8 mouse cellular contexts compared by ENCODE assay signal in the genomic region with DNA sequence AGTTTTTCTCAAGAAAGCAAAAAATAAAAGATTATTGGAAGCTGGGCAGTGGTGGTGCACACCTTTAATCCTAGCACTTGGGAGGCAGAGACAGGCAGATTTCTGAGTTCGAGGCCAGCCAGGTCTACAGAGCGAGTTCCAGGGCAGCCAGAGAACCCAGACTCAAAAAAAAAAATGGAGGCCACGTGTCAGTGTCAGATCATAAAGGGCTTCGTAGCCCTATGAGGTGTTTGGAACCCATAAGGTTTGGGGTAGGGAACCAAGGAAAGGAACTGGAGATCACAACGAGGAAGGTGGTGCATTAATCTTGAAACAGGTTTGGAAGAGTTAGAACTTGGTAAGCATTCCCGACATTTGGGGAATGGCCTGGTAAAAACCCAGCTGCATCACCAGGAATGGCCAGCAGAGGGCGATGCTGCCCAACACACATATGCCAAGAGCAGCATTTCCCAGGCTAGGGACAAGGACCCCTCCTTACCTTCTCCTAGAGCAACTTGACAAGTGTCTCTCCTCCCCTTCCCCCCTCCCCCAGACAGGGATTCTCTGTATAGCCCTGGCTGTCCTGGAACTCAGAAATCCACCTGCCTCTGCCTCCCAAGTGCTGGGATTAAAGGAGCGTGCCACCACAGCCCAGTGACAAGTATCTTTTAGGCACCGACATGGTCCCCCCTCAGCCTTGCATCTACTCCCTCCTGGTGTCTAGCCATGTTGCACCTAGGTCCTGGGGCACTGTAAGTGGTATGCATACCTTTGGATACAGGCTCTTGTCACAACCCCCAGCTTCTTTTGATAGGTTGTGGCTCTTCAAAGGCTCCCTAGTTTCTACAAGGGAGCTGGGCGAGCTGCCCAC. TPM values are rescaled to one million over a fixed set of nuclear protein-coding genes. Genes with fewer than 3 reads are reported as not detected.
A peak's percentile ranks its signal among the peaks of the same experiment; 100 is the strongest.
DNase-seq lines count a peak whose midpoint lies in the region; ATAC-seq and TF ChIP-seq lines count a peak whose summit lies in the region.

No protein-coding gene starts in this region.

- H3K4me3 ChIP-seq in G1E (ENCODE audit: low read depth, low read length), result no peak overlapping the region; the same call in 1 of the 2 replicates
- no peak overlapping the region for H3K4me3 ChIP-seq in brown adipose tissue, adult 24 weeks (ENCODE audit: insufficient read depth, low read depth, low read length)
- peak overlapping the region; percentile 72; the same call in 1 of the 2 replicates for H3K4me3 ChIP-seq in forebrain, embryonic 10.5 days
- no peak overlapping the region; the same call in 1 of the 2 replicates for H3K4me3 ChIP-seq in hindbrain, embryonic 11.5 days (ENCODE audit: low read depth, low read length)
- H3K4me3 ChIP-seq in lung, postnatal 0 days (ENCODE audit: low read depth, low read length), result no peak overlapping the region

- H3K36me3 ChIP-seq in G1E (replicated peaks), result peaks cover 80% of the 10 kb centered on the region
- H3K36me3 ChIP-seq in forebrain, embryonic 10.5 days (replicated peaks), result peaks cover 71% of the 10 kb centered on the region
- peaks cover 29% of the 10 kb centered on the region for H3K36me3 ChIP-seq in hindbrain, embryonic 11.5 days (ENCODE audit: control insufficient read depth, insufficient read depth, low read length)
- H3K36me3 ChIP-seq in lung, postnatal 0 days (ENCODE audit: insufficient read depth, low read length), result peaks cover 36% of the 10 kb centered on the region; the same call in 1 of the 2 replicates

- peak overlapping the region; percentile 48 for H3K27ac ChIP-seq in brown adipose tissue, adult 24 weeks (replicated peaks; ENCODE audit: low read depth, low read length)
- H3K27ac ChIP-seq in forebrain, embryonic 10.5 days, result no peak overlapping the region
- H3K27ac ChIP-seq in hindbrain, embryonic 11.5 days (ENCODE audit: low read depth, low read length), result no peak overlapping the region
- no peak overlapping the region for H3K27ac ChIP-seq in lung, postnatal 0 days (ENCODE audit: low read length)

- WGBS in forebrain, embryonic 10.5 days, result 61% methylated on average over 10 of the region's 10 CpGs
- 65% methylated on average over 10 of the region's 10 CpGs for WGBS in hindbrain, embryonic 11.5 days
- WGBS in lung, postnatal 0 days, result 58% methylated on average over 10 of the region's 10 CpGs

- no peak overlapping the region for H3K9ac ChIP-seq in hindbrain, embryonic 11.5 days (ENCODE audit: low read depth, low read length)
- H3K9ac ChIP-seq in lung, postnatal 0 days (replicated peaks; ENCODE audit: low read depth), result no peak overlapping the region

- H3K27me3 ChIP-seq in G1E (ENCODE audit: insufficient read depth, low read length), result no peaks in the 10 kb centered on the region
- no peaks in the 10 kb centered on the region for H3K27me3 ChIP-seq in forebrain, embryonic 10.5 days (ENCODE audit: poor library complexity, severe bottlenecking)
- H3K27me3 ChIP-seq in hindbrain, embryonic 11.5 days (ENCODE audit: control insufficient read depth, insufficient read depth, low read length), result no peaks in the 10 kb centered on the region
- H3K27me3 ChIP-seq in lung, postnatal 0 days (replicated peaks; ENCODE audit: insufficient read depth, low read length), result no peaks in the 10 kb centered on the region

- TF ChIP-seq EP300 in lung, postnatal 0 days (IDR thresholded peaks at IDR 0.05), result no peak

- no peak for ATAC-seq in G1E (ENCODE audit: extremely low read depth, insufficient number of reproducible peaks, low FRiP score, poor library complexity, severe bottlenecking)
- peak; percentile 55; the same call in 1 of the 2 replicates for ATAC-seq in hindbrain, embryonic 11.5 days (ENCODE audit: low FRiP score)
- ATAC-seq in lung, postnatal 0 days, result peak; percentile 10; the same call in 1 of the 2 replicates

- H3K9me3 ChIP-seq in G1E (replicated peaks), result no peaks in the 10 kb centered on the region
- no peaks in the 10 kb centered on the region for H3K9me3 ChIP-seq in forebrain, embryonic 10.5 days
- H3K9me3 ChIP-seq in hindbrain, embryonic 11.5 days (ENCODE audit: control insufficient read depth, low read length), result no peaks in the 10 kb centered on the region
- no peaks in the 10 kb centered on the region for H3K9me3 ChIP-seq in lung, postnatal 0 days (ENCODE audit: low read length)

- DNase-seq in G1E (ENCODE audit: low spot score), result no peak
- peak; percentile 80 for DNase-seq in forebrain, embryonic 10.5 days (ENCODE audit: extremely low spot score, low spot score)
- DNase-seq in hindbrain, embryonic 11.5 days (ENCODE audit: low spot score), result peak; percentile 89
- DNase-seq in layer of hippocampus, postnatal 10 days (ENCODE audit: low spot score in 2 of 2), result peak; percentile 86 to 87
- peak; percentile 63 for DNase-seq in lung, postnatal 0 days (ENCODE audit: low spot score)
- peak; percentile 34 for DNase-seq in retina, adult 2 months (ENCODE audit: low read depth, low spot score)
- DNase-seq in thymus, postnatal 4 days, result peak; percentile 80

- TF ChIP-seq CTCF in G1E (IDR thresholded peaks at IDR 0.05; ENCODE audit: low read depth, low read length), result peak; percentile 97
- peak; percentile 96 for TF ChIP-seq CTCF in lung, postnatal 0 days (IDR thresholded peaks at IDR 0.05)

- peaks cover 74% of the 10 kb centered on the region for H3K4me1 ChIP-seq in G1E (ENCODE audit: insufficient read depth, low read depth, low read length)
- 0 out of 2 replicates have a peak, but pooled peaks cover 3% of the 10 kb centered on the region for H3K4me1 ChIP-seq in brown adipose tissue, adult 24 weeks (ENCODE audit: control insufficient read depth, insufficient read depth, insufficient read length, low read length)
- peaks cover 20% of the 10 kb centered on the region for H3K4me1 ChIP-seq in forebrain, embryonic 10.5 days
- H3K4me1 ChIP-seq in hindbrain, embryonic 11.5 days (replicated peaks; ENCODE audit: control insufficient read depth, insufficient read depth, low read length), result peaks cover 3% of the 10 kb centered on the region; the same call in 1 of the 2 replicates
- no peaks in the 10 kb centered on the region for H3K4me1 ChIP-seq in lung, postnatal 0 days (ENCODE audit: insufficient read depth, low read depth, low read length)

- no peak overlapping the region for H3K4me2 ChIP-seq in hindbrain, embryonic 11.5 days (replicated peaks; ENCODE audit: low read depth, low read length)
- peak overlapping the region; percentile 73; the same call in 1 of the 2 replicates for H3K4me2 ChIP-seq in lung, postnatal 0 days (replicated peaks; ENCODE audit: low read depth, low read length)

RNA-seq across cellular contexts. Expression of a gene that starts 1.1 kb away (rescaled TPM):
- 41.2 and 52.8 TPM in 2 replicates for total RNA-seq in G1E (2014; fragmentation: Nextera tagmentation)
- 10.7 and 11.7 TPM in 2 replicates for total RNA-seq in G1E (2017)
- 63.1 and 65.3 TPM in 2 replicates for polyA plus RNA-seq in G1E (2012)
- polyA plus RNA-seq in brown adipose tissue, adult 24 weeks (2012; ENCODE audit: insufficient read depth, insufficient read length, missing spikeins), result 16.9 and 17.0 TPM in 2 replicates
- polyA plus RNA-seq in forebrain, embryonic 10.5 days (2016; fragmentation: Nextera tagmentation; extraction: Ambion mirVana), result 28.7 and 29.6 TPM in 2 replicates
- 30.5 and 33.7 TPM in 2 replicates for polyA plus RNA-seq in hindbrain, embryonic 11.5 days (2014; fragmentation: Nextera tagmentation; extraction: Ambion mirVana)
- 10 to 100 TPM; 44.4 to 45.8 TPM for total RNA-seq in layer of hippocampus, postnatal 10 days (2021)
- polyA plus RNA-seq in lung, postnatal 0 days (2015; fragmentation: Nextera tagmentation; extraction: Ambion mirVana), result 9.8 and 12.1 TPM in 2 replicates

RNA-seq across cellular contexts. Expression of a gene that starts 33.2 kb away (rescaled TPM):
- total RNA-seq in G1E (2014; fragmentation: Nextera tagmentation), result 390 and 397 TPM in 2 replicates
- 40.8 TPM in 2 replicates for total RNA-seq in G1E (2017)
- 1,473 and 1,799 TPM in 2 replicates for polyA plus RNA-seq in G1E (2012)
- polyA plus RNA-seq in brown adipose tissue, adult 24 weeks (2012; ENCODE audit: insufficient read depth, insufficient read length, missing spikeins), result 11.7 and 13.2 TPM in 2 replicates
- polyA plus RNA-seq in forebrain, embryonic 10.5 days (2016; fragmentation: Nextera tagmentation; extraction: Ambion mirVana), result 0.89 and 1.2 TPM in 2 replicates
- polyA plus RNA-seq in hindbrain, embryonic 11.5 days (2014; fragmentation: Nextera tagmentation; extraction: Ambion mirVana), result 1.0 and 1.1 TPM in 2 replicates
- 10 to 100 TPM; 11.0 to 12.9 TPM for total RNA-seq in layer of hippocampus, postnatal 10 days (2021)
- polyA plus RNA-seq in lung, postnatal 0 days (2015; fragmentation: Nextera tagmentation; extraction: Ambion mirVana), result 6.6 and 9.0 TPM in 2 replicates

RNA-seq across cellular contexts. Expression of a gene that starts 34.6 kb away (rescaled TPM):
- 364 and 375 TPM in 2 replicates for total RNA-seq in G1E (2014; fragmentation: Nextera tagmentation)
- 106 and 116 TPM in 2 replicates for total RNA-seq in G1E (2017)
- polyA plus RNA-seq in G1E (2012), result 382 and 453 TPM in 2 replicates
- 42.6 and 44.5 TPM in 2 replicates for polyA plus RNA-seq in brown adipose tissue, adult 24 weeks (2012; ENCODE audit: insufficient read depth, insufficient read length, missing spikeins)
- polyA plus RNA-seq in forebrain, embryonic 10.5 days (2016; fragmentation: Nextera tagmentation; extraction: Ambion mirVana), result 59.2 and 60.5 TPM in 2 replicates
- 68.1 and 70.1 TPM in 2 replicates for polyA plus RNA-seq in hindbrain, embryonic 11.5 days (2014; fragmentation: Nextera tagmentation; extraction: Ambion mirVana)
- 100 to 1,000 TPM; 122 to 129 TPM for total RNA-seq in layer of hippocampus, postnatal 10 days (2021)
- 32.4 and 34.5 TPM in 2 replicates for polyA plus RNA-seq in lung, postnatal 0 days (2015; fragmentation: Nextera tagmentation; extraction: Ambion mirVana)

RNA-seq across cellular contexts. Expression of a gene that starts 39.4 kb away (rescaled TPM):
- 21.1 and 26.3 TPM in 2 replicates for total RNA-seq in G1E (2014; fragmentation: Nextera tagmentation)
- 49.8 and 65.1 TPM in 2 replicates for total RNA-seq in G1E (2017)
- 119 and 131 TPM in 2 replicates for polyA plus RNA-seq in G1E (2012)
- 8.8 and 10.9 TPM in 2 replicates for polyA plus RNA-seq in brown adipose tissue, adult 24 weeks (2012; ENCODE audit: insufficient read depth, insufficient read length, missing spikeins)
- polyA plus RNA-seq in forebrain, embryonic 10.5 days (2016; fragmentation: Nextera tagmentation; extraction: Ambion mirVana), result 36.9 and 38.1 TPM in 2 replicates
- polyA plus RNA-seq in hindbrain, embryonic 11.5 days (2014; fragmentation: Nextera tagmentation; extraction: Ambion mirVana), result 33.1 and 34.8 TPM in 2 replicates
- 10 to 100 TPM; 26.6 to 29.8 TPM for total RNA-seq in layer of hippocampus, postnatal 10 days (2021)
- 28.6 and 28.8 TPM in 2 replicates for polyA plus RNA-seq in lung, postnatal 0 days (2015; fragmentation: Nextera tagmentation; extraction: Ambion mirVana)

RNA-seq across cellular contexts. Expression of a gene that starts 45.0 kb away (rescaled TPM):
- total RNA-seq in G1E (2014; fragmentation: Nextera tagmentation) (8.6 TPM in 1 of 2 replicates, not detected in the other), G1E (2017) (1.3 and 2.2 TPM in 2 replicates)
- polyA plus RNA-seq in G1E (2012), result 3.6 TPM in 2 replicates
- not detected in 2 replicates for polyA plus RNA-seq in brown adipose tissue, adult 24 weeks (2012; ENCODE audit: insufficient read depth, insufficient read length, missing spikeins)
- polyA plus RNA-seq in forebrain, embryonic 10.5 days (2016; fragmentation: Nextera tagmentation; extraction: Ambion mirVana), result 2.2 and 3.2 TPM in 2 replicates
- polyA plus RNA-seq in hindbrain, embryonic 11.5 days (2014; fragmentation: Nextera tagmentation; extraction: Ambion mirVana), result 1.6 and 2.2 TPM in 2 replicates
- 10 to 100 TPM; 37.2 to 46.4 TPM for total RNA-seq in layer of hippocampus, postnatal 10 days (2021)
- polyA plus RNA-seq in lung, postnatal 0 days (2015; fragmentation: Nextera tagmentation; extraction: Ambion mirVana), result 1.2 and 2.0 TPM in 2 replicates

Comparison
In these comparisons a context has a peak if more than half of its experiments do, and no peak if none do; other contexts are left out.
1. RNA of a gene that starts 33.2 kb away (polyA plus RNA-seq): 1,473 to 1,799 TPM in G1E; 11.7 to 13.2 TPM in brown adipose tissue, adult 24 weeks, 6.6 to 9.0 TPM in lung, postnatal 0 days, 0.89 to 1.2 TPM in forebrain, embryonic 10.5 days and 1.0 to 1.1 TPM in hindbrain, embryonic 11.5 days; every median in the first group is over 100 times any median in the second.